Mouse (Mus musculus) hindbrain, embryonic 13.5 days (tissue): Measurements from ENCODE around the gene Trpm2. TPM values are rescaled to one million over a fixed set of nuclear protein-coding genes. Genes with fewer than 3 reads are reported as not detected.
"Not testable (repeated sequence)": the region's sequence is repeated elsewhere in the genome, so short reads cannot be mapped to it uniquely, and the experiment has no call there.

Experiments used
- ATAC-seq: fragments of 200-750 bp; cut with Nextera tagmentation; 2 replicates; pipeline ENCODE4 v1.8.0; 2017; ENCODE audit warnings: moderate TSS enrichment; ENCODE audit not compliant: low FRiP score
- H3K27ac ChIP-seq: fragments of 300-500 bp; sonication (generic); 2 replicates; pipeline ENCODE4 v1.5.1; 2015; ENCODE audit warnings: inconsistent platforms, mild to moderate bottlenecking, moderate library complexity
- H3K27me3 ChIP-seq: fragments of 300-500 bp; sonication (generic); 2 replicates; pipeline ENCODE4 v1.6.1; 2015; ENCODE audit warnings: mild to moderate bottlenecking, inconsistent platforms
- H3K36me3 ChIP-seq: fragments of 300-500 bp; sonication (generic); 2 replicates; pipeline ENCODE4 v1.6.1; 2015; ENCODE audit warnings: mild to moderate bottlenecking, inconsistent platforms
- H3K4me1 ChIP-seq: fragments of 300-500 bp; sonication (generic); replicated peaks from 2 replicates; pipeline ENCODE4 v1.6.1; 2015; ENCODE audit warnings: inconsistent platforms
- H3K4me2 ChIP-seq: fragments of 300-500 bp; sonication (generic); 2 replicates; pipeline ENCODE4 v1.6.1; 2015; ENCODE audit warnings: inconsistent platforms, mild to moderate bottlenecking, moderate library complexity
- H3K4me3 ChIP-seq: fragments of 300-500 bp; sonication (generic); 2 replicates; pipeline ENCODE4 v1.5.1; 2015; ENCODE audit warnings: mild to moderate bottlenecking, inconsistent platforms
- H3K9ac ChIP-seq: fragments of 300-500 bp; sonication (generic); 2 replicates; pipeline ENCODE4 v1.6.1; 2015; ENCODE audit warnings: mild to moderate bottlenecking, inconsistent platforms
- H3K9me3 ChIP-seq: fragments of 300-500 bp; sonication (generic); 2 replicates; pipeline ENCODE4 v1.6.1; 2016; ENCODE audit warnings: inconsistent platforms
- WGBS: fragments of 180-500 bp; shearing (Covaris S2); methylation state at CpG from one replicate; pipeline ENCODE4 v1.1.7; 2015; 5-methylcytosine and 5-hydroxymethylcytosine counted together
- polyA plus RNA-seq: library from polyadenylated mRNA; unstranded; fragments of >200 nt; fragmentation: Nextera tagmentation; extraction: Ambion mirVana; gene quantifications from 2 replicates; pipeline ENCODE4 v1.2.1, GENCODE M21; 2015

Gene Trpm2
- 3.0 and 3.9 TPM in 2 replicates for polyA plus RNA-seq

- Histone ChIP-seq H3K4me1 (peaks cover 13% of the 10 kb centered on the region), H3K9ac (peak within 1 kb of the TSS; percentile 68), H3K9me3 (no peaks in the 10 kb centered on the region), H3K4me2 (peak within 1 kb of the TSS; percentile 76), H3K27ac (peak within 1 kb of the TSS; percentile 18; the same call in 1 of the 2 replicates), H3K27me3 (peaks cover 36% of the 10 kb centered on the region), H3K36me3 (no peaks in the 10 kb centered on the region), H3K4me3 (peak within 1 kb of the TSS; percentile 44)
- 92% methylated on average over 6 of the region's 6 CpGs for WGBS
- ATAC-seq, result no peak
These were observed at the start of gene Trpm2 for GRCm38 (mm10) chr10:77970481-77970880. Trpm2 (minus strand) TSS chr10:77970563.

- not testable (repeated sequence) for H3K9me3 ChIP-seq, H3K4me3 ChIP-seq, H3K4me1 ChIP-seq, ATAC-seq, H3K4me2 ChIP-seq, H3K36me3 ChIP-seq, H3K9ac ChIP-seq, H3K27me3 ChIP-seq, H3K27ac ChIP-seq
- WGBS, result 98% methylated on average over 7 of the region's 11 CpGs
These were observed 49.6 kb upstream of the Trpm2 start for GRCm38 (mm10) chr10:78019984-78020383.

- Histone ChIP-seq H3K4me1 (peaks cover 2% of the 10 kb centered on the region; the same call in 1 of the 2 replicates), H3K36me3 (no peaks in the 10 kb centered on the region), H3K9me3 (no peaks in the 10 kb centered on the region), H3K4me3 (no peak overlapping the region), H3K27ac (no peak overlapping the region), H3K9ac (no peak overlapping the region), H3K4me2 (no peak overlapping the region), H3K27me3 (0 out of 2 replicates have a peak, but pooled peaks cover 2% of the 10 kb centered on the region)
- WGBS, result 82% methylated on average over 4 of the region's 4 CpGs
- ATAC-seq, result peak; percentile 39; the same call in 1 of the 2 replicates
These were observed 48.9 kb upstream of the Trpm2 start for GRCm38 (mm10) chr10:78019291-78019690.

GRCm38 (mm10) chr10:78018797-78019203, 48.4 kb upstream of the Trpm2 start:
- 18% methylated on average over 19 of the region's 19 CpGs for WGBS
- H3K9ac ChIP-seq, result no peak overlapping the region

GRCm38 (mm10) chr10:78016366-78016765, 46.0 kb upstream of the Trpm2 start:
- Histone ChIP-seq H3K27me3 (0 out of 2 replicates have a peak, but pooled peaks cover 2% of the 10 kb centered on the region), H3K4me2 (no peak overlapping the region), H3K4me3 (no peak overlapping the region), H3K27ac (no peak overlapping the region), H3K9me3 (no peaks in the 10 kb centered on the region), H3K9ac (no peak overlapping the region), H3K4me1 (peaks cover 2% of the 10 kb centered on the region; the same call in 1 of the 2 replicates), H3K36me3 (no peaks in the 10 kb centered on the region)
- WGBS, result 54% methylated on average over 5 of the region's 5 CpGs
- ATAC-seq, result no peak

More at GRCm38 (mm10) chr10:78018797-78019203, 48.4 kb upstream of the Trpm2 start:
- Histone ChIP-seq H3K4me3 (peak overlapping the region; percentile 30; the same call in 1 of the 2 replicates), H3K36me3 (no peaks in the 10 kb centered on the region), H3K9me3 (no peaks in the 10 kb centered on the region), H3K4me1 (peaks cover 2% of the 10 kb centered on the region; the same call in 1 of the 2 replicates), H3K27me3 (0 out of 2 replicates have a peak, but pooled peaks cover 2% of the 10 kb centered on the region), H3K27ac (no peak overlapping the region), H3K4me2 (peak overlapping the region; percentile 58)
- ATAC-seq, result peak; percentile 81

GRCm38 (mm10) chr10:78015489-78015888, 45.1 kb upstream of the Trpm2 start:
- no peak for ATAC-seq

GRCm38 (mm10) chr10:78012661-78013495, 42.5 kb upstream of the Trpm2 start:
- Histone ChIP-seq H3K4me3 (no peak overlapping the region), H3K4me2 (no peak overlapping the region), H3K9me3 (no peaks in the 10 kb centered on the region), H3K4me1 (peaks cover 18% of the 10 kb centered on the region), H3K27me3 (peaks cover 9% of the 10 kb centered on the region; the same call in 1 of the 2 replicates), H3K9ac (no peak overlapping the region), H3K36me3 (no peaks in the 10 kb centered on the region), H3K27ac (no peak overlapping the region)
- ATAC-seq, result no peak
- WGBS, result 91% methylated on average over 18 of the region's 18 CpGs

More at GRCm38 (mm10) chr10:78015489-78015888, 45.1 kb upstream of the Trpm2 start:
- Histone ChIP-seq H3K9me3 (no peaks in the 10 kb centered on the region), H3K27ac (no peak overlapping the region), H3K36me3 (no peaks in the 10 kb centered on the region), H3K4me2 (no peak overlapping the region), H3K27me3 (peaks cover 8% of the 10 kb centered on the region; the same call in 1 of the 2 replicates), H3K9ac (no peak overlapping the region), H3K4me3 (no peak overlapping the region), H3K4me1 (peaks cover 4% of the 10 kb centered on the region; the same call in 1 of the 2 replicates)
- WGBS, result 95% methylated on average over 1 of the region's 1 CpGs

GRCm38 (mm10) chr10:78011116-78011515, 40.8 kb upstream of the Trpm2 start:
- not testable (repeated sequence) for H3K27ac ChIP-seq, H3K4me3 ChIP-seq, H3K27me3 ChIP-seq, H3K36me3 ChIP-seq, ATAC-seq, H3K9ac ChIP-seq, H3K4me2 ChIP-seq, H3K9me3 ChIP-seq
- 94% methylated on average over 5 of the region's 5 CpGs for WGBS
- H3K4me1 ChIP-seq, result peaks cover 36% of the 10 kb centered on the region

- no peak for ATAC-seq
- Histone ChIP-seq H3K4me1 (peaks cover 43% of the 10 kb centered on the region), H3K9me3 (no peaks in the 10 kb centered on the region), H3K36me3 (no peaks in the 10 kb centered on the region), H3K9ac (no peak overlapping the region), H3K27me3 (peaks cover 6% of the 10 kb centered on the region; the same call in 1 of the 2 replicates), H3K27ac (no peak overlapping the region), H3K4me2 (peak overlapping the region; percentile 84; the same call in 1 of the 2 replicates), H3K4me3 (0 out of 2 replicates have a peak overlapping the region, but pooled peaks have one; percentile 7)
- WGBS, result 25% methylated on average over 10 of the region's 10 CpGs
These were observed 40.0 kb upstream of the Trpm2 start for GRCm38 (mm10) chr10:78010335-78010734.

- Histone ChIP-seq H3K9me3 (no peaks in the 10 kb centered on the region), H3K4me3 (peak within 1 kb of the TSS; percentile 84), H3K4me2 (peak within 1 kb of the TSS; percentile 84), H3K9ac (peak within 1 kb of the TSS; percentile 91), H3K27me3 (peaks cover 6% of the 10 kb centered on the region; the same call in 1 of the 2 replicates), H3K36me3 (no peaks in the 10 kb centered on the region), H3K27ac (peak within 1 kb of the TSS; percentile 96), H3K4me1 (peaks cover 43% of the 10 kb centered on the region)
- WGBS, result under 1% methylated on average over 9 of the region's 9 CpGs
- ATAC-seq, result no peak
These were observed 39.6 kb upstream of the Trpm2 start, which contains the start of gene Pfkl for GRCm38 (mm10) chr10:78009945-78010293. Pfkl (minus strand) TSS chr10:78010083.

- Histone ChIP-seq H3K4me3 (peak overlapping the region; percentile 84), H3K27ac (peak overlapping the region; percentile 96), H3K4me2 (peak overlapping the region; percentile 84), H3K27me3 (peaks cover 6% of the 10 kb centered on the region; the same call in 1 of the 2 replicates), H3K9ac (peak overlapping the region; percentile 91), H3K9me3 (no peaks in the 10 kb centered on the region), H3K4me1 (peaks cover 43% of the 10 kb centered on the region), H3K36me3 (0 out of 2 replicates have a peak, but pooled peaks cover 3% of the 10 kb centered on the region)
- peak; percentile 97 for ATAC-seq
- under 1% methylated on average over 58 of the region's 59 CpGs for WGBS
These were observed 39.0 kb upstream of the Trpm2 start for GRCm38 (mm10) chr10:78009184-78009944.

GRCm38 (mm10) chr10:78008169-78008568, 37.8 kb upstream of the Trpm2 start:
- Histone ChIP-seq H3K36me3 (peaks cover 3% of the 10 kb centered on the region; the same call in 1 of the 2 replicates), H3K4me3 (peak overlapping the region; percentile 84), H3K9ac (peak overlapping the region; percentile 91), H3K27me3 (peaks cover 6% of the 10 kb centered on the region; the same call in 1 of the 2 replicates), H3K4me1 (peaks cover 43% of the 10 kb centered on the region), H3K27ac (peak overlapping the region; percentile 96), H3K4me2 (peak overlapping the region; percentile 84), H3K9me3 (no peaks in the 10 kb centered on the region)
- ATAC-seq, result no peak
- 74% methylated on average over 3 of the region's 3 CpGs for WGBS
